Mouse (Mus musculus) heart, embryonic 16.5 days (tissue): ENCODE data around the gene Bmp7. TPM values are rescaled to one million over a fixed set of nuclear protein-coding genes. Genes with fewer than 3 reads are reported as not detected.

ENCODE experiments used
- ATAC-seq: fragments of 200-750 bp; cut with Nextera tagmentation; replicated peaks from 2 replicates; pipeline ENCODE4 v1.8.0; 2017; ENCODE audit warnings: moderate number of reproducible peaks; ENCODE audit not compliant: insufficient read depth, low FRiP score; ENCODE audit errors: extremely low read depth
- H3K27ac ChIP-seq: fragments of 300-500 bp; sonication (generic); 2 replicates; pipeline ENCODE4 v1.5.1; 2014; ENCODE audit warnings: mild to moderate bottlenecking, low read length, control low read depth, moderate library complexity
- H3K27me3 ChIP-seq: fragments of 300-500 bp; sonication (generic); 2 replicates; pipeline ENCODE4 v1.6.1; 2014; ENCODE audit warnings: low read length, mixed read lengths; ENCODE audit not compliant: control insufficient read depth, insufficient read depth
- H3K36me3 ChIP-seq: fragments of 300-500 bp; sonication (generic); 2 replicates; pipeline ENCODE4 v1.6.1; 2014; ENCODE audit not compliant: control insufficient read depth, insufficient read depth
- H3K4me1 ChIP-seq: fragments of 300-500 bp; sonication (generic); 2 replicates; pipeline ENCODE4 v1.6.1; 2014; ENCODE audit warnings: low read length, mixed read lengths; ENCODE audit not compliant: control insufficient read depth, insufficient read depth
- H3K4me2 ChIP-seq: fragments of 300-500 bp; sonication (generic); 2 replicates; pipeline ENCODE4 v1.6.1; 2014; ENCODE audit warnings: low read depth, mild to moderate bottlenecking, control low read depth, low read length
- H3K4me3 ChIP-seq: fragments of 300-500 bp; sonication (generic); 2 replicates; pipeline ENCODE4 v1.5.1; 2014; ENCODE audit warnings: mild to moderate bottlenecking, control low read depth, low read length
- H3K9ac ChIP-seq: fragments of 300-500 bp; sonication (generic); 2 replicates; pipeline ENCODE4 v1.6.1; 2014; ENCODE audit warnings: low read length, control low read depth
- H3K9me3 ChIP-seq: fragments of 300-500 bp; sonication (generic); replicated peaks from 2 replicates; pipeline ENCODE4 v1.6.1; 2016; ENCODE audit warnings: low read length; ENCODE audit not compliant: control insufficient read depth
- WGBS: fragments of 180-500 bp; shearing (Covaris S2); extraction: QIAGEN DNeasy Blood & Tissue Kit; methylation state at CpG from one replicate; pipeline ENCODE4 v1.1.7; 2014; 5-methylcytosine and 5-hydroxymethylcytosine counted together
- polyA plus RNA-seq: library from polyadenylated mRNA; unstranded; fragments of >200 nt; fragmentation: Nextera tagmentation; extraction: Ambion mirVana; gene quantifications from 2 replicates; pipeline ENCODE4 v1.2.1, GENCODE M21; 2015

The Bmp7 gene
- polyA plus RNA-seq, 1 experiment from 2014 or later, result 33.3 TPM

- peaks cover 13% of the 10 kb centered on the region for H3K4me1 ChIP-seq
Observed at GRCm38 (mm10) chr2:172857048-172857447, 83.1 kb downstream of the Bmp7 start.

GRCm38 (mm10) chr2:172856549-172856948 lies 83.6 kb downstream of the Bmp7 start:
- WGBS, result 72% methylated on average over 2 of the region's 2 CpGs
- no peak for ATAC-seq
- H3K9ac ChIP-seq, result no peak overlapping the region
- no peaks in the 10 kb centered on the region for H3K9me3 ChIP-seq
- H3K4me2 ChIP-seq, result no peak overlapping the region
- H3K4me3 ChIP-seq, result no peak overlapping the region
- no peaks in the 10 kb centered on the region for H3K36me3 ChIP-seq
- H3K27ac ChIP-seq, result no peak overlapping the region
- peaks cover 8% of the 10 kb centered on the region for H3K4me1 ChIP-seq
- no peaks in the 10 kb centered on the region for H3K27me3 ChIP-seq

More at GRCm38 (mm10) chr2:172857048-172857447, 83.1 kb downstream of the Bmp7 start:
- 67% methylated on average over 10 of the region's 10 CpGs for WGBS
- Histone ChIP-seq H3K27me3 (no peaks in the 10 kb centered on the region), H3K9me3 (no peaks in the 10 kb centered on the region), H3K27ac (no peak overlapping the region), H3K4me2 (no peak overlapping the region), H3K4me3 (no peak overlapping the region), H3K9ac (no peak overlapping the region), H3K36me3 (no peaks in the 10 kb centered on the region)
- no peak for ATAC-seq

GRCm38 (mm10) chr2:172854136-172854535 lies 86.0 kb downstream of the Bmp7 start:
- Histone ChIP-seq H3K4me3 (no peak overlapping the region), H3K9me3 (no peaks in the 10 kb centered on the region), H3K4me2 (no peak overlapping the region), H3K36me3 (no peaks in the 10 kb centered on the region), H3K4me1 (no peaks in the 10 kb centered on the region; the same call in 1 of the 2 replicates), H3K27ac (peak overlapping the region; percentile 49), H3K9ac (no peak overlapping the region), H3K27me3 (no peaks in the 10 kb centered on the region; the same call in 1 of the 2 replicates)
- WGBS, result 41% methylated on average over 2 of the region's 2 CpGs
- ATAC-seq, result peak; percentile 84

- 65% methylated on average over 11 of the region's 11 CpGs for WGBS
- Histone ChIP-seq H3K4me1 (no peaks in the 10 kb centered on the region; the same call in 1 of the 2 replicates), H3K36me3 (no peaks in the 10 kb centered on the region), H3K9ac (no peak overlapping the region), H3K27ac (no peak overlapping the region), H3K4me2 (no peak overlapping the region), H3K4me3 (no peak overlapping the region), H3K9me3 (no peaks in the 10 kb centered on the region), H3K27me3 (no peaks in the 10 kb centered on the region; the same call in 1 of the 2 replicates)
- ATAC-seq, result no peak
Observed at GRCm38 (mm10) chr2:172851773-172852172, 88.3 kb downstream of the Bmp7 start.

GRCm38 (mm10) chr2:172848193-172848592 lies 91.9 kb downstream of the Bmp7 start:
- no peak overlapping the region for H3K27ac ChIP-seq
- no peak overlapping the region for H3K4me2 ChIP-seq
- no peaks in the 10 kb centered on the region for H3K9me3 ChIP-seq
- no peaks in the 10 kb centered on the region; the same call in 1 of the 2 replicates for H3K27me3 ChIP-seq
- WGBS, result 69% methylated on average over 6 of the region's 6 CpGs
- H3K36me3 ChIP-seq, result no peaks in the 10 kb centered on the region
- peaks cover 5% of the 10 kb centered on the region for H3K4me1 ChIP-seq
- ATAC-seq, result no peak
- H3K9ac ChIP-seq, result no peak overlapping the region
- no peak overlapping the region for H3K4me3 ChIP-seq

GRCm38 (mm10) chr2:172846311-172846575 lies 93.9 kb downstream of the Bmp7 start:
- H3K36me3 ChIP-seq, result no peaks in the 10 kb centered on the region
- H3K27me3 ChIP-seq, result no peaks in the 10 kb centered on the region; the same call in 1 of the 2 replicates
- no peak for ATAC-seq
- H3K4me2 ChIP-seq, result no peak overlapping the region
- no peak overlapping the region for H3K27ac ChIP-seq
- no peak overlapping the region for H3K9ac ChIP-seq
- WGBS, result 82% methylated on average over 4 of the region's 4 CpGs
- H3K4me1 ChIP-seq, result peaks cover 7% of the 10 kb centered on the region
- H3K9me3 ChIP-seq, result no peaks in the 10 kb centered on the region
- no peak overlapping the region for H3K4me3 ChIP-seq

GRCm38 (mm10) chr2:172845536-172846310 lies 94.4 kb downstream of the Bmp7 start:
- H3K4me1 ChIP-seq, result peaks cover 8% of the 10 kb centered on the region
- 62% methylated on average over 31 of the region's 31 CpGs for WGBS
- no peak overlapping the region for H3K9ac ChIP-seq
- H3K27me3 ChIP-seq, result no peaks in the 10 kb centered on the region; the same call in 1 of the 2 replicates
- H3K4me3 ChIP-seq, result no peak overlapping the region
- no peaks in the 10 kb centered on the region for H3K36me3 ChIP-seq
- no peak overlapping the region for H3K4me2 ChIP-seq
- no peaks in the 10 kb centered on the region for H3K9me3 ChIP-seq
- ATAC-seq, result no peak
- H3K27ac ChIP-seq, result no peak overlapping the region

- Histone ChIP-seq H3K27ac (no peak overlapping the region), H3K36me3 (no peaks in the 10 kb centered on the region), H3K27me3 (no peaks in the 10 kb centered on the region), H3K9ac (no peak overlapping the region), H3K9me3 (no peaks in the 10 kb centered on the region), H3K4me2 (no peak overlapping the region), H3K4me1 (peaks cover 8% of the 10 kb centered on the region), H3K4me3 (no peak overlapping the region)
- ATAC-seq, result peak; percentile 54; the same call in 1 of the 2 replicates
- WGBS, result 48% methylated on average over 9 of the region's 9 CpGs
Observed at GRCm38 (mm10) chr2:172843903-172844302, 96.2 kb downstream of the Bmp7 start.

- no peak overlapping the region for H3K9ac ChIP-seq
- H3K9me3 ChIP-seq, result no peaks in the 10 kb centered on the region
- H3K4me2 ChIP-seq, result no peak overlapping the region
- no peaks in the 10 kb centered on the region for H3K27me3 ChIP-seq
- no peak for ATAC-seq
- H3K4me1 ChIP-seq, result peaks cover 8% of the 10 kb centered on the region
- H3K4me3 ChIP-seq, result no peak overlapping the region
- WGBS, result 73% methylated on average over 4 of the region's 4 CpGs
- H3K36me3 ChIP-seq, result no peaks in the 10 kb centered on the region
- no peak overlapping the region for H3K27ac ChIP-seq
Observed at GRCm38 (mm10) chr2:172842306-172842705, 97.8 kb downstream of the Bmp7 start.
